Mouse (Mus musculus) embryonic facial prominence, embryonic 14.5 days (tissue): ENCODE results near the gene Ahnak2. TPM values are rescaled to one million over a fixed set of nuclear protein-coding genes. Genes with fewer than 3 reads are reported as not detected.

ENCODE experiments used
- ATAC-seq: fragments of 200-750 bp; cut with Nextera tagmentation; 2 replicates; pipeline ENCODE4 v1.8.0; 2017; ENCODE audit warnings: low read depth, moderate number of reproducible peaks, moderate TSS enrichment
- DNase-seq: peaks from one replicate; pipeline ENCODE4 v3.0.0-alpha.2; 2015; ENCODE audit warnings: low spot score
- H3K27ac ChIP-seq: fragments of 300-500 bp; sonication (generic); replicated peaks from 2 replicates; pipeline ENCODE4 v1.5.1; 2014; ENCODE audit warnings: low read depth, mild to moderate bottlenecking, low read length, moderate library complexity
- H3K27me3 ChIP-seq: fragments of 300-500 bp; sonication (generic); replicated peaks from 2 replicates; pipeline ENCODE4 v1.6.1; 2014; ENCODE audit warnings: low read length; ENCODE audit not compliant: control insufficient read depth, insufficient read depth
- H3K36me3 ChIP-seq: fragments of 300-500 bp; sonication (generic); 2 replicates; pipeline ENCODE4 v1.6.1; 2014; ENCODE audit warnings: low read length, mixed read lengths; ENCODE audit not compliant: control insufficient read depth, insufficient read depth
- H3K4me1 ChIP-seq: fragments of 300-500 bp; sonication (generic); 2 replicates; pipeline ENCODE4 v1.6.1; 2014; ENCODE audit warnings: antibody characterized with exemption, low read length; ENCODE audit not compliant: control insufficient read depth, insufficient read depth
- H3K4me2 ChIP-seq: fragments of 300-500 bp; sonication (generic); 2 replicates; pipeline ENCODE4 v1.6.1; 2014; ENCODE audit warnings: low read depth, mild to moderate bottlenecking, low read length, moderate library complexity, mixed read lengths
- H3K4me3 ChIP-seq: fragments of 300-500 bp; sonication (generic); 2 replicates; pipeline ENCODE4 v1.5.1; 2014; ENCODE audit warnings: low read depth, mild to moderate bottlenecking, low read length
- H3K9ac ChIP-seq: fragments of 300-500 bp; sonication (generic); 2 replicates; pipeline ENCODE4 v1.6.1; 2014; ENCODE audit warnings: low read depth, mild to moderate bottlenecking, low read length, moderate library complexity, mixed read lengths
- H3K9me3 ChIP-seq: fragments of 300-500 bp; sonication (generic); 2 replicates; pipeline ENCODE4 v1.6.1; 2016; ENCODE audit warnings: low read length; ENCODE audit not compliant: control insufficient read depth
- WGBS: fragments of 180-500 bp; shearing (Covaris S2); extraction: QIAGEN DNeasy Blood & Tissue Kit; methylation state at CpG from one replicate; pipeline ENCODE4 v1.1.7; 2014; 5-methylcytosine and 5-hydroxymethylcytosine counted together
- polyA plus RNA-seq: library from polyadenylated mRNA; unstranded; fragments of >200 nt; fragmentation: Nextera tagmentation; extraction: Ambion mirVana; gene quantifications from 2 replicates; pipeline ENCODE4 v1.2.1, GENCODE M21; 2014

Ahnak2 gene
- polyA plus RNA-seq, 1 experiment from 2014 or later: 8.3 TPM

GRCm38 (mm10) chr12:112804046-112804445 lies 1.6 kb upstream of the Ahnak2 start:
- Histone ChIP-seq H3K4me2 (no peak overlapping the region), H3K27me3 (peaks cover 24% of the 10 kb centered on the region), H3K9me3 (no peaks in the 10 kb centered on the region), H3K36me3 (no peaks in the 10 kb centered on the region), H3K4me1 (peaks cover 10% of the 10 kb centered on the region; the same call in 1 of the 2 replicates), H3K9ac (no peak overlapping the region), H3K4me3 (no peak overlapping the region), H3K27ac (no peak overlapping the region)
- WGBS: 49% methylated on average over 11 of the region's 13 CpGs
- no peak for DNase-seq
- no peak for ATAC-seq

GRCm38 (mm10) chr12:112802917-112803316 lies 460 bp upstream of the Ahnak2 start:
- Histone ChIP-seq H3K4me1 (peaks cover 19% of the 10 kb centered on the region), H3K9ac (peak overlapping the region; percentile 66; the same call in 1 of the 2 replicates), H3K4me2 (peak overlapping the region; percentile 100), H3K9me3 (no peaks in the 10 kb centered on the region), H3K4me3 (no peak overlapping the region), H3K36me3 (no peaks in the 10 kb centered on the region), H3K27me3 (peaks cover 24% of the 10 kb centered on the region), H3K27ac (no peak overlapping the region)
- 21% methylated on average over 3 of the region's 3 CpGs for WGBS
- DNase-seq (no peak), ATAC-seq (no peak)

GRCm38 (mm10) chr12:112800476-112800875 lies 2.0 kb downstream of the Ahnak2 start:
- peak; percentile 46 for DNase-seq
- ATAC-seq: peak; percentile 42
- 10% methylated on average over 3 of the region's 4 CpGs for WGBS
- no peak overlapping the region for H3K9ac ChIP-seq
- H3K9me3 ChIP-seq: no peaks in the 10 kb centered on the region
- no peaks in the 10 kb centered on the region for H3K36me3 ChIP-seq
- no peak overlapping the region for H3K4me3 ChIP-seq
- H3K27ac ChIP-seq: no peak overlapping the region
- no peak overlapping the region for H3K4me2 ChIP-seq
- peaks cover 24% of the 10 kb centered on the region for H3K27me3 ChIP-seq
- H3K4me1 ChIP-seq: peaks cover 33% of the 10 kb centered on the region

GRCm38 (mm10) chr12:112799237-112799970 lies 3.1 kb downstream of the Ahnak2 start:
- Histone ChIP-seq H3K9me3 (no peaks in the 10 kb centered on the region), H3K4me2 (no peak overlapping the region), H3K9ac (no peak overlapping the region), H3K27ac (no peak overlapping the region), H3K36me3 (no peaks in the 10 kb centered on the region), H3K4me1 (peaks cover 40% of the 10 kb centered on the region), H3K27me3 (peaks cover 24% of the 10 kb centered on the region), H3K4me3 (no peak overlapping the region)
- DNase-seq (no peak), ATAC-seq (no peak)
- 82% methylated on average over 10 of the region's 10 CpGs for WGBS

GRCm38 (mm10) chr12:112798716-112799115 lies 3.7 kb downstream of the Ahnak2 start:
- Histone ChIP-seq H3K4me3 (no peak overlapping the region), H3K9me3 (no peaks in the 10 kb centered on the region), H3K9ac (no peak overlapping the region), H3K4me2 (no peak overlapping the region), H3K4me1 (peaks cover 40% of the 10 kb centered on the region), H3K27ac (no peak overlapping the region), H3K36me3 (no peaks in the 10 kb centered on the region), H3K27me3 (peaks cover 22% of the 10 kb centered on the region)
- 74% methylated on average over 5 of the region's 5 CpGs for WGBS
- DNase-seq (no peak), ATAC-seq (no peak)

GRCm38 (mm10) chr12:112798332-112798681 lies 4.2 kb downstream of the Ahnak2 start:
- H3K9ac ChIP-seq: no peak overlapping the region
- ATAC-seq (no peak), DNase-seq (peak; percentile 54)
- H3K4me2 ChIP-seq: no peak overlapping the region
- no peaks in the 10 kb centered on the region for H3K36me3 ChIP-seq
- H3K27me3 ChIP-seq: peaks cover 22% of the 10 kb centered on the region
- H3K4me3 ChIP-seq: no peak overlapping the region
- no peak overlapping the region for H3K27ac ChIP-seq
- peaks cover 40% of the 10 kb centered on the region for H3K4me1 ChIP-seq
- H3K9me3 ChIP-seq: no peaks in the 10 kb centered on the region
- WGBS: 10% methylated on average over 5 of the region's 5 CpGs

GRCm38 (mm10) chr12:112797672-112798331 lies 4.7 kb downstream of the Ahnak2 start:
- Histone ChIP-seq H3K27ac (no peak overlapping the region), H3K9me3 (no peaks in the 10 kb centered on the region), H3K36me3 (no peaks in the 10 kb centered on the region), H3K27me3 (peaks cover 18% of the 10 kb centered on the region), H3K4me3 (no peak overlapping the region), H3K9ac (no peak overlapping the region), H3K4me2 (no peak overlapping the region), H3K4me1 (peaks cover 40% of the 10 kb centered on the region)
- 48% methylated on average over 12 of the region's 15 CpGs for WGBS
- ATAC-seq (no peak), DNase-seq (peak; percentile 56)

- DNase-seq (no peak), ATAC-seq (no peak)
- H3K9me3 ChIP-seq: no peaks in the 10 kb centered on the region
- no peak overlapping the region for H3K4me3 ChIP-seq
- H3K9ac ChIP-seq: no peak overlapping the region
- no peaks in the 10 kb centered on the region for H3K36me3 ChIP-seq
- H3K4me2 ChIP-seq: no peak overlapping the region
- peaks cover 34% of the 10 kb centered on the region for H3K4me1 ChIP-seq
- WGBS: 48% methylated on average over 17 of the region's 17 CpGs
- no peak overlapping the region for H3K27ac ChIP-seq
- peaks cover 12% of the 10 kb centered on the region for H3K27me3 ChIP-seq
These were observed 5.6 kb downstream of the Ahnak2 start for GRCm38 (mm10) chr12:112796551-112797510.
